Mouse (Mus musculus): ENCODE measurements around the gene Rps29. TPM values are rescaled to one million over a fixed set of nuclear protein-coding genes. Genes with fewer than 3 reads are reported as not detected.

Gene Rps29
- total and polyA plus RNA-seq, 2 experiments from 2014 or later: 145 to 1,361 TPM

- no peaks in the 10 kb centered on the region for H3K9me3 ChIP-seq (ENCODE audit: low read length)
- peak; percentile 89 for TF ChIP-seq CTCF (IDR thresholded peaks at IDR 0.05)
- H3K4me3 ChIP-seq (ENCODE audit: low read depth, low read length): peak overlapping the region; percentile 58; the same call in 1 of the 2 replicates
- ATAC-seq (ENCODE audit: low FRiP score) (peak; percentile 9; the same call in 1 of the 2 replicates), DNase-seq (ENCODE audit: low spot score) (peak; percentile 81)
- no peak overlapping the region for H3K4me2 ChIP-seq (ENCODE audit: low read depth, low read length, poor library complexity, severe bottlenecking)
- H3K27me3 ChIP-seq (ENCODE audit: insufficient read depth, low read length): no peaks in the 10 kb centered on the region
- peak overlapping the region; percentile 43; the same call in 1 of the 2 replicates for H3K27ac ChIP-seq (ENCODE audit: low read depth, low read length)
- H3K36me3 ChIP-seq (ENCODE audit: insufficient read depth, low read length): peaks cover 4% of the 10 kb centered on the region; the same call in 1 of the 2 replicates
- H3K9ac ChIP-seq (replicated peaks; ENCODE audit: low read length, poor library complexity, severe bottlenecking): no peak overlapping the region
- H3K4me1 ChIP-seq (ENCODE audit: insufficient read depth, low read length): no peaks in the 10 kb centered on the region
- WGBS: 6% methylated on average over 9 of the region's 9 CpGs
These were observed 573 bp upstream of the Rps29 start for GRCm38 (mm10) chr12:69159578-69159940.

- Histone ChIP-seq H3K9ac (replicated peaks; ENCODE audit: low read length, poor library complexity, severe bottlenecking) (peak overlapping the region; percentile 85), H3K36me3 (ENCODE audit: insufficient read depth, low read length) (peaks cover 4% of the 10 kb centered on the region; the same call in 1 of the 2 replicates), H3K27ac (ENCODE audit: low read depth, low read length) (peak overlapping the region; percentile 86), H3K27me3 (ENCODE audit: insufficient read depth, low read length) (no peaks in the 10 kb centered on the region), H3K9me3 (ENCODE audit: low read length) (no peaks in the 10 kb centered on the region), H3K4me1 (ENCODE audit: insufficient read depth, low read length) (no peaks in the 10 kb centered on the region), H3K4me2 (ENCODE audit: low read depth, low read length, poor library complexity, severe bottlenecking) (peak overlapping the region; percentile 61), H3K4me3 (ENCODE audit: low read depth, low read length) (peak overlapping the region; percentile 58)
- DNase-seq (ENCODE audit: low spot score): peak; percentile 42
- no peak for TF ChIP-seq CTCF (IDR thresholded peaks at IDR 0.05)
- peak; percentile 13; the same call in 1 of the 2 replicates for ATAC-seq (ENCODE audit: low FRiP score)
- WGBS: under 1% methylated on average over 19 of the region's 19 CpGs
These were observed 621 bp downstream of the Rps29 start for GRCm38 (mm10) chr12:69158366-69158764.

GRCm38 (mm10) chr12:69157107-69157506, 1.9 kb downstream of the Rps29 start:
- Histone ChIP-seq H3K4me2 (ENCODE audit: low read depth, low read length, poor library complexity, severe bottlenecking) (no peak overlapping the region), H3K36me3 (ENCODE audit: insufficient read depth, low read length) (peaks cover 4% of the 10 kb centered on the region; the same call in 1 of the 2 replicates), H3K27ac (ENCODE audit: low read depth, low read length) (no peak overlapping the region), H3K4me1 (ENCODE audit: insufficient read depth, low read length) (no peaks in the 10 kb centered on the region), H3K4me3 (ENCODE audit: low read depth, low read length) (no peak overlapping the region), H3K9ac (replicated peaks; ENCODE audit: low read length, poor library complexity, severe bottlenecking) (no peak overlapping the region), H3K27me3 (ENCODE audit: insufficient read depth, low read length) (no peaks in the 10 kb centered on the region), H3K9me3 (ENCODE audit: low read length) (no peaks in the 10 kb centered on the region)
- ATAC-seq (ENCODE audit: low FRiP score) (no peak), DNase-seq (ENCODE audit: low spot score) (no peak)
- 97% methylated on average over 2 of the region's 2 CpGs for WGBS
- no peak for TF ChIP-seq CTCF (IDR thresholded peaks at IDR 0.05)

GRCm38 (mm10) chr12:69156436-69156835, 2.5 kb downstream of the Rps29 start:
- H3K9me3 ChIP-seq (ENCODE audit: low read length): no peaks in the 10 kb centered on the region
- no peak for TF ChIP-seq CTCF (IDR thresholded peaks at IDR 0.05)
- WGBS: 85% methylated on average over 4 of the region's 4 CpGs
- no peak for ATAC-seq (ENCODE audit: low FRiP score)
- H3K4me1 ChIP-seq (ENCODE audit: insufficient read depth, low read length): no peaks in the 10 kb centered on the region
- DNase-seq (ENCODE audit: low spot score): no peak
- peaks cover 4% of the 10 kb centered on the region; the same call in 1 of the 2 replicates for H3K36me3 ChIP-seq (ENCODE audit: insufficient read depth, low read length)
- H3K27ac ChIP-seq (ENCODE audit: low read depth, low read length): no peak overlapping the region
- H3K27me3 ChIP-seq (ENCODE audit: insufficient read depth, low read length): no peaks in the 10 kb centered on the region
- H3K9ac ChIP-seq (replicated peaks; ENCODE audit: low read length, poor library complexity, severe bottlenecking): no peak overlapping the region
- H3K4me2 ChIP-seq (ENCODE audit: low read depth, low read length, poor library complexity, severe bottlenecking): no peak overlapping the region
- no peak overlapping the region for H3K4me3 ChIP-seq (ENCODE audit: low read depth, low read length)

- TF ChIP-seq CTCF (IDR thresholded peaks at IDR 0.05): no peak
- WGBS: 85% methylated on average over 2 of the region's 2 CpGs
- no peak overlapping the region for H3K4me3 ChIP-seq (ENCODE audit: low read depth, low read length)
These were observed 3.1 kb downstream of the Rps29 start for GRCm38 (mm10) chr12:69155923-69156322.

GRCm38 (mm10) chr12:69150049-69150448, 8.9 kb downstream of the Rps29 start:
- ATAC-seq (ENCODE audit: low FRiP score) (no peak), DNase-seq (ENCODE audit: low spot score) (peak; percentile 32)
- Histone ChIP-seq H3K27me3 (ENCODE audit: insufficient read depth, low read length) (no peaks in the 10 kb centered on the region), H3K27ac (ENCODE audit: low read depth, low read length) (no peak overlapping the region), H3K9ac (replicated peaks; ENCODE audit: low read length, poor library complexity, severe bottlenecking) (no peak overlapping the region), H3K36me3 (ENCODE audit: insufficient read depth, low read length) (no peaks in the 10 kb centered on the region), H3K4me1 (ENCODE audit: insufficient read depth, low read length) (no peaks in the 10 kb centered on the region), H3K4me2 (ENCODE audit: low read depth, low read length, poor library complexity, severe bottlenecking) (no peak overlapping the region), H3K9me3 (ENCODE audit: low read length) (no peaks in the 10 kb centered on the region), H3K4me3 (ENCODE audit: low read depth, low read length) (no peak overlapping the region)
- WGBS: 80% methylated on average over 13 of the region's 13 CpGs
- no peak for TF ChIP-seq CTCF (IDR thresholded peaks at IDR 0.05)

More at GRCm38 (mm10) chr12:69155923-69156322, 3.1 kb downstream of the Rps29 start:
- Histone ChIP-seq H3K9ac (replicated peaks; ENCODE audit: low read length, poor library complexity, severe bottlenecking) (no peak overlapping the region), H3K36me3 (ENCODE audit: insufficient read depth, low read length) (peaks cover 4% of the 10 kb centered on the region; the same call in 1 of the 2 replicates), H3K9me3 (ENCODE audit: low read length) (no peaks in the 10 kb centered on the region), H3K4me2 (ENCODE audit: low read depth, low read length, poor library complexity, severe bottlenecking) (no peak overlapping the region), H3K27me3 (ENCODE audit: insufficient read depth, low read length) (no peaks in the 10 kb centered on the region), H3K27ac (ENCODE audit: low read depth, low read length) (no peak overlapping the region), H3K4me1 (ENCODE audit: insufficient read depth, low read length) (no peaks in the 10 kb centered on the region)
- ATAC-seq (ENCODE audit: low FRiP score) (no peak), DNase-seq (ENCODE audit: low spot score) (no peak)
